Mouse (Mus musculus) gastrocnemius, postnatal 36 days (tissue): Measurements from ENCODE around the gene Gsap. TPM values are rescaled to one million over a fixed set of nuclear protein-coding genes. Genes with fewer than 3 reads are reported as not detected.
"Not testable (repeated sequence)": the region's sequence is repeated elsewhere in the genome, so short reads cannot be mapped to it uniquely, and the experiment has no call there.

ENCODE experiments used
- DNase-seq, 2 experiments: peaks; one replicate each; pipeline ENCODE4 v3.0.0; 2022
- intact Hi-C: fragments of 180-260 bp; cut with DNase I; formaldehyde crosslinking; loops from one replicate; pipeline ENCODE4 v1.15.1; 2025
- total RNA-seq, 2 experiments: library from RNA; stranded (reverse); gene quantifications; 2 replicates each; pipeline ENCODE4 v1.2.3; 2021

Gene Gsap
- total RNA-seq, 2 experiments from 2014 or later, result 1.3 to 1.4 TPM

DNA sequence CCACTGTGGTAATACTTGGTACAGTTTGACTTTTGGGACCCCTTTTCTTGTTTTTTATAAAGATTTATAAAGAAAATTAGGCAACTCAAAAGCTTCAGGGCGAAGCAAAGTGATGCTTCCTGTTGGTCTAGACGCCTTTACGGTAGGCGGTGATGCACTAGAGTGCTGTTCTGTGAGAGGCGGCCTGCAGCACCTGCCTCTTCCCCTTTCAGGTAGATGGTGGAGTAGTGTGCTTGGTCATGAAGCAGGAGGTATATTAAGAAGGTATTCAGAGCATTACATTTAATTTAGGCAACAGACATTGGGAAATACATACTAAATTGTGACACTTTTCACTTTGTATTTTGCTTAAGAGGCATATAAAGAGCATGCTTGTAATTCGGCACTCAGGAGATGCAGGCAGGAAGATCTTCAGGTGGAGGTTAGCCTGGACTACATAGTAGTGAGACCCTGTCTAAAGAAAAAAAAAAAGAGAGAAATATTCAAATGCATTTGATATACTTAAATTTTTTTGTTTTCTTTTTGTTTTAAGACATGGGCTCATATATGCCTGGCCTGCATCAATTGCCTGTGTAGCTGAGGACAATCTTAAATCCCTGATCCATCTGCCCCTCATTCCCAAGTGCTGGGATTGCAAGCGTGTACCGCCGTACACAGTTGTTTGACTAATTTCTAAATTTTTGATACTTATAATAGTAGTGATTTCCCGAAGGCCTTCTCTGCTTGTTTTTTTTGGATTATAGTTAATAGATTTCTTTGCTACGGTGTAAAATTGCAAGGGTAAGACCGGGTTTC, 68.9 kb downstream of the Gsap start:
- DNase-seq, result no peak
- intact Hi-C loops, result no loop called here

DNA sequence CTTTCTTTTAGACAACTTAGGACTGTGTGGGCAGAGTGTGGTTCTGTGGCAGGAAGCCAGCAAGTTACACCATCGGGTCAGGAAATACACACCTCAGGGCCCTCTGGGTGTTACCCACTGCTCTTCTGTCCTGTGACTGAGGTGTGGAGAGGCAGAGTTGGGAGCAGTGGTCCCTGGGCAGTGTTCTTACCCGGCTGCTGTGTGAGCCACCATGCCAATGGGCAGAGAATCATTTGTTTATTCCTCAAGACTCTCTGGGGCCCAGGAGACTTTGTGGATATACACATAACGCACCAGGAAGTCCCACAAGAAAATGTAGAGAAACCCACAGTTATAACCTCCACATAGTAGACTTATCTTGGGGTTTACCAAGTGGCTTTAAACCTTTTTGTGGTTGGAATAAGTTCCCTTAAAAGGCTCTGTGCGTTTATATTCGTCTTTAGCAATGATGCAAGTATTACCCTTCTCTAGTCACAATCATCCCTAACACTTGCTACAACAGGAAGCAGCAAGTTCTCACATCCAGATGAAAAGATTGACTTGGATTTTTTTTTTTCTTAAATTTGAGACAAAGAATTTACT, 69.6 kb downstream of the Gsap start:
- DNase-seq, result no peak
- intact Hi-C loops, result no loop called here

DNA sequence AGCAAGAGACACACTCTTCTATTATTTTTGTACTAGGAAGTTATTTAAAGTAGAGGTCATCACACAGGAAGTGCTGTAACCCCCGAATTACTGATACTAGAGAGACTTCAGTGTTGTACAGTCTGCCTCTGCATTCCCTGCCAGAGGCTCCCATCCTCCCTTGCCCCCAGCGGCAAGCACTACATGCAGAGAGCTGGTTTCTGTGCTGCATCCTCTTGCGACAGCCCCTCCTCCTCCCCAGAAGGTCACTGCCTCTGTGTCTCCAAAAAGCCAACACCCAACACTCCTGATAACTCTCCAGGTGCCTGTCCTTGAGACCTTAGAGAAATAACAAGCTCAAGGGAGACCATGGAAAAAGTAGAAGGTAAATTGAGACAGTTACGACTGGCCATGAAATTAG, 71.1 kb downstream of the Gsap start:
- intact Hi-C loops, result no loop called here
- no peak for DNase-seq

DNA sequence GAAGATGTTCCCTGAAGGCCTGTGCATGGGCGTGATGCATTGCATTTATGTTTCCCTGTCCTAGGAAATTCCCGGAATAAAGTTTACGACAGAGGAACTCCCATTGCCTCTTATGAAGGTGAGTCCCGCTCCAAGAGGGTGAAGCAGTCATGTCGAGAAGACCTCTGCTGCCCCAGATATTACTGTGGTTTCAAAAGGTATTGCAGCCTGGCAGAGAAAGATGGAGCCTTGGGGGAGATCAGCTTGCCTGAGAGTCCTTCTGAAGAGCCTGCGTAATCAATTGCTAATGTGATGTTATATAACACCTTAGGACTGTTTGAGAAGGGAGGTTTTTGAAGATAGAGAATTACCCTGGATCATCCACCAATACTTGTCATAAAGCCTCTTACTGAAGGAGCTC, 71.8 kb downstream of the Gsap start:
- no peak for DNase-seq
- intact Hi-C loops, result no loop called here

DNA sequence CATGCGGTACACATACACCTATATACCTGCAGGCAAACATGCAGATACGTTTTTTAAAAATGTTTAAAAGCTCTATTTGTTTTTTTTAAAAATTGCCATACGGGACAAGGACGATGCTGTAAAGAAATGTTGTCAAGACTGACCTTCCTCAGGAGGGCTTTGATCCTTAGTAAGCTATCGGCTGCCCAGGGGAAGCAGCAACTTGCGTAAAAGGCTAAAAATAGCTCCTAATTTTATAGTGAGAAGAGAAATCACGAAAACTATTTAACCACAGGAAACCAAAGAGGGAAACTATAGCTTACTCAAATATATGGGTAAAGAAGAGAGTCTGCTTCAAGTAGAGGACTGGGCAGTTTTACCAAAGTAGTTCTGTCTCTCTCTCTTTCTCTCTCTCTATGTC, 74.7 kb downstream of the Gsap start:
- intact Hi-C loops, result loop anchor here (5.0 kb wide), 1 partner anchor 382 kb away; no protein-coding TSS in a partner anchor
- no peak for DNase-seq

DNA sequence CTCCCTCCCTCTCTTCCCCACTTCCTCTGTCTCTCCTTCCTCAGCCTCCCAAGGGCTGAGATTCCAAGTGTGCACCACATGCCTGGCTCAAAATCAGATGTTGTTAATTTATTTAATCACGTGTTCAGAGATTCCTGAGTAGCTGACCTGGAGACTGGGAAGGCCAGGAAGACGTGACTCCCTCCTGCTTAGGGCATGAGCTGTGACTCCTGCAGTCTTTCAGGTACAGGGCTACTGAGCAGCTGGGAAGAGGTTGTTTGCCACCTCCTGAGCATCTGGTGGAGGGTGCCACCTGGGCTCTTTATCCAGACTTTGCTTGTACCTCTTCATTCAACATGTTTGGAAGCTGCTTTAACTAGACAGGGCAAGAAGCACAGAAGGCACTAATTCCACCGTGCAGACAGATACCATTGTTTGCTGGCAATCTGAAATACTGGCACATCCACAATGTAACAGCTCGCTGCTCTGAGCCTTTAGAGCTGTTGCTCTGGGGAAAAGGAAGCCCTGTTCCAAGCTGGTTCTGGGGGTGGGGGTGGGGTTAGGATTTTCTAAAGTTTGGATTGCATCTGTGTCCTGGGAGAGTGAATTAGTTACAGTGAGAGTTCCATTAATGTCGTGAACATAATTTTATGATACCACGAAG, 75.3 kb downstream of the Gsap start:
- intact Hi-C loops, result loop anchor here (5.0 kb wide), 1 partner anchor 381 kb away; no protein-coding TSS in a partner anchor
- no peak for DNase-seq

DNA sequence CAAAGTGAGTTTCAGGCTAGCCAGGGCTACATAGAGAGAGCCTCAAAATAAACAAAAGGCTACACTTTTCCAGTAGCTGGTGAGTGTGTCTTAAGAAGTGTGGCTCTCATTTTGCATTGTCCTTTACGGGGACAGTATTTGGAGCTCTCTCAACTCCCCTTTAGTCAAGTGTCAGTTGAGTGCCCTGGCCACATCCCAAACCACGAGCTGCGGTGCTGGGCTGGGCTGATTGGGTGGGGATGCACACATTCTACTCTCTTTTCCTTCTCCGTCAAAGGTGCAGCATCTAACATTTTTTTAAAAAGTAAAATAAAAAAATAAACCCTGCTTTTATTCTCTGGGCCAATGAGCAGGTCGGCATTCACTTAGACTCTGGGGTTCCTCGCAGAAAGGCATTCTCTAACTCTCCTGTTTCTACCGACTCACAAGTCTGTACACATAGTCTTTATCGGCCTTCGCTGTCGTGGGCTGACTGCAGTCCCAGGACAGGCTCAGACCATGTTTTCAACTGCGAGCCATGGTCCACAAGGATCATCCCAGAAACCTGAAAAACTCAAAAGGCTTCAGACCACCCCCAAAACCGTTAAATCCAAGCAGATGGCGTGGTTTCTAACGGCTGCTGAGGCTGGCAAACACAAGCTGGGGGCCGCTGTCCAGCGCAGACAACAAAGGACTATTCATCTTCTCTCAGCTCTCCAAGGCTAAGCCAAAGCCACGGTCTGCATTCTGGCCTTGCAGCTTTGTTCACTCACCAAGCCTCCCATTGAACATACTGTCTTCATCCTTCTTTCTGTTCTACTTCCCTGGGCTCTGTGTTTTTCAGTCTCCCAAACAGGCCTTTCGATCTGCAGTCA, 77.4 kb downstream of the Gsap start:
- no peak for DNase-seq
- intact Hi-C loops, result loop anchor here (2.0 to 5.0 kb wide), 3 partner anchors 157 to 379 kb away; no protein-coding TSS in a partner anchor

DNA sequence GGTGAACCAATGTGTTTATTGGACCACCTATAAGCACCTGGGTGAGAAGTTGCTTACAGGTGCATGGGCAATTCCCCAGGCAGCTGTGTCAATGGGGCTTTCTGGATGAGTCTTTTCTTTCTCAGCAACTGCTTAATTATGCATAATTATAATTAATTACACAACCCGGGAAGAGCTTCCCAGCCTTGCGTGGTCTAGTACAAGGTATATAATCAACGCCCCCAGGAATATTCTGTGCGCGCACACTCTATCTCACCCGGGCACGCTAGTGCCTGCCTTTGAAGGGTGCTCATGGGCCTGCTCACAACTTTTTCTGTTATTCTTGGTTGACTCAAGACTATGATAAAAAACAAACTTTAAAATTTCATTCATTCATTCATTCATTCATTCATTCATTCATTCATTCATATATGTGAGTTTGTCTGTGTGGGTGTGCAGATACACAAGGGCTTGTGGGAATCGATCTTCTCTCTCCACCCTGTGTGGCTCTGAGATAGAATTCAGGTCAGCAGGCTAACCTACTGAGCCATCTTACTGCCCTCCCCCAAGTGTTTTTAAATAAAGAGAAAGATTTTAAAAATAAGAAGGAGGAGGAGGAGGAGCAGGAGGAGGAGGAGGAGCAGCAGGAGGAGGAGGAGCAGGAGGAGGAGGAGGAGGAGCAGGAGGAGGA, 78.4 kb downstream of the Gsap start:
- no peak for DNase-seq
- intact Hi-C loops, result loop anchor here (2.0 to 5.0 kb wide), 4 partner anchors 63 to 378 kb away; no protein-coding TSS in a partner anchor

DNA sequence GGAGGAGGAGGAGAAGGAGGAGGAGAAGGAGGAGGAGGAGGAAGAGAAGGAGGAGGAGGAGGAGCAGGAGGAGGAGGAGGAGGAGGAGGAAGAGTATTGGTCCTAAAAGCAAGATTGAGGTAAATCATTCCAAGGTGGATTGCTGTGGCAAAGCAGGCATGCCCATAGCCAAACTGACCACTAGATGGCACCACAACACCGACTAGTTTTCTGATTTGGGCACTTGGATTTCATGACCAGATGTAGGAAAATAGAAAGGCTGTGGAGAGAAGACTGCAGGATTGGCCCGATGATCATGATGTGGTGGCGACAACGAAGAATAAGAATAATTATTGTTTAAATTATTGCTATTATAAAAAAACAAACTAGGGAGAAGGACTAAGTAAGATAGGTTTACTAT, 79.0 kb downstream of the Gsap start:
- DNase-seq, result peak; percentile 55 to 73
- intact Hi-C loops, result loop anchor here (2.0 to 5.0 kb wide), 3 partner anchors 62 to 322 kb away; no protein-coding TSS in a partner anchor

DNA sequence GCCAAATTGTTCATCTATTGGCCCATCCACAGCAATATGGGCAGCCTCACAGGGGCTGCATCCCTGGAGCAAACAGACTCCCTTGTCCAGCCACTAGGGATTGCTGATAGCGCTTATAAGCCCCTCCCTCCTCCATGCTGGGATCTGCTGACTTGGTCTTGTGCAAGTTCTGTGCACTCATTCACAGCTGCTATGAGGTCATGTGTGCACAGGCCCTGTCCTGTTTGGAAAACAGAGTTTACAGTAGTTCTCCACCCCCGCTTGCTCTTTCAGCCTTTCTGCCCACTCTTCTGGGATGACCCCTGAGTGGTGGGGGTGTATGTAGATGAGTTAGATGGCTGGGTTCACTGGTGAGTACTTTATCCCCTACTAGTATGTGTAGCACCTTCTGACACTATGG, 81.0 kb downstream of the Gsap start:
- no peak for DNase-seq
- intact Hi-C loops, result loop anchor here (5.0 kb wide), 1 partner anchor 60 kb away; no protein-coding TSS in a partner anchor

DNA sequence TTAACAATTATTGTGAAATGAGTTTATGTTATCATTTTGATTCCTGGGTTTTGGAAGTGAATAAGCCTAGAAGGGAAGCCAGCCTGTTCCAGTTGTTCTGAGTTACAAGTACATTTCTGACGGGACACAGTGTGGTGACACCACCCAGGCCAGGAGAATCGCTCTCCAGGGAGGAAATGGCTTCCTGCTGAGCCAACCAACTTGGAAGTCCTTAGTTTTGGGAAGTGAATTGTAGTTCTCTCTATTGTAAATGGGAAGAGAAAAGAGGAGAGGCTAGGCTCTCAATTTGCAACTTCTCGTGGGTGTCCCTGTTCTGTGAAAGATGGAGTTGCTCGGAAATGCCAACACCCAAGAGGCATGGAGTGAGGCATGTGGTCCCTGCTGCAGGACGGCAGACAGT, 83.4 kb downstream of the Gsap start:
- intact Hi-C loops, result loop anchor here (5.0 kb wide), 1 partner anchor 58 kb away; no protein-coding TSS in a partner anchor
- DNase-seq, result peak in 1 of 2 experiments; percentile 27

DNA sequence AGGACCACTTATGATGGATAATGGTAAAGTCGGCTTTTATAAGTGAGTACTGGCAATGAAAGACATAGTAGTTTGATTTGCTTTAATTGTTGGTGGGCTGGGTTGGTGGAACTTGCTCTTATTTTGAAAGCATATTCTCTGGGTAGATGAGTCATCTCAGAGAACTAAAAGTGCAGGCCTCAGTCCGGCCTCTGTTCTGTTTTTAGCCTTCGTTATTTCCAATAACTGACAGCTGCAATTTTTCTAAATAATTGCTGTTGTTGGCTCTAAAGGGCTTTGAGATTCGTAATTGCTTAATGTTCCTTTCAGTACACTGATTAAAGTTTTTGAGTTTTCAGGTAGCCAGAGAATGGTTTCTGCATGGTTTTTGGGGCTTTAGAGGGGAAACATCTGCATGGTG, 84.7 kb downstream of the Gsap start:
- intact Hi-C loops, result no loop called here
- no peak for DNase-seq

DNA sequence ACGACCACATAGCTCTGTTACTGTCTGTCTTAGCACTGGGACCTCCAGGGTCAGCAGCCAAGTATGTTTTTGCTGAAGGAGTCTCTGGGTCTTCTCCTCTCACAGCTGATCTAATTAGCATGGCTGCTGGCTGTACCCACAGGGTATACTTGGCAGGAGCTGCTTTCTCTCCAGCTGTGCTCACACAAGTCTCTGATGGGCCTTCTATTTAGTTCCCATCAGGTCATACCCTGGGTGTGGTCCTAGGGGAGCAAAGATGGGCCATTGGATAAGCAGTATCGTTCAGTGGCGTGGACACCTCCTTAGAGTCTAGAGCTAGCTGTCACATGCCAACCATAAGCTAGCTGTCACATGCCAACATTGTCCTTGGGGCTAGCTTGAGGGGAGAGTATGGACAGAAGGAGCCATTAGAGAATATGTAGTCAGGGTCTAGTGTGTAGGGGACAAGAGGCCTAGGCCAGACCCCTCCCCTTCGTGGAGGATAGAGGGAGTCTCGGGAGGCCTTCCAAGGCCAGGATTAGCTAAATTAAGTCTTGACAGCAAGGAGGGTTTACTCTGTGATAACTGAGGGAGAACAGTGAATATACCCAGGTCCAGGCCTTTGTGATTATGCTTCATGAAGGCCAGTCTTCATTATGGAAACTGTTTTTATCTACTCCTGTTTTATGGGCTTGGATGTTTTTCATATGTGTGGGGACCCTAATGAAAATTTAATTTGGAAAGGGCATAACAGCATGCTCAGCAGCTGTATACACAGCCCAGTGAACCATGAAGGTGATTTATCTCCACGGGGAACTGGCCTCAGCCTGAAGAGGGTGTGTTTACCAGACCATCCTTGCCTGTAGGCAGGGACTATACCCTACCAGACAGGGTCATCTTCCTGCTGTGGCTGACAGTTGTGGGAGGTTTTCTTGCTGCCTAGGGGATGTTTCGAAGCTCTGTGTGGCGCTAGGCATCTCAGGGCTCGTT, 85.6 kb downstream of the Gsap start:
- DNase-seq, result no peak
- intact Hi-C loops, result no loop called here

DNA sequence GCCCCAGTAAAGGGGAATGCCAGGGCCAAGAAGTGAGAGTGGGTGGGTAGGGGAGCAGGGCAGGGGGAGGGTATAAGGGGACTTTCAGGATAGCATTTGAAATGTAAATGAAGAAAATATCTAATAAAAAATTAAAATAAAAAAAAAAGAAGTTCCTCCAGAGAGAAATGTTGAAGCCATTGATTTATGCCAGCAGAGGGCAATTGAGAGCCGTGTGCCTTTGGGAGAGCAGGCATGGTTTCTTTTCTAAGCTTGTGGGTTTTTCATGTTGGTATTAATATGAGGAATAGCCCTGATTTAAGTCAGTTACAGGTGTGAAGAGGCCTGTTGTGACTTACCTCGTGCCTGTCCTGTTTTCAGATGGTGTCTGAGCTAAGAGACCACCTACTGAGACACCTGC, 91.6 kb downstream of the Gsap start:
- intact Hi-C loops, result not testable (repeated sequence)

DNA sequence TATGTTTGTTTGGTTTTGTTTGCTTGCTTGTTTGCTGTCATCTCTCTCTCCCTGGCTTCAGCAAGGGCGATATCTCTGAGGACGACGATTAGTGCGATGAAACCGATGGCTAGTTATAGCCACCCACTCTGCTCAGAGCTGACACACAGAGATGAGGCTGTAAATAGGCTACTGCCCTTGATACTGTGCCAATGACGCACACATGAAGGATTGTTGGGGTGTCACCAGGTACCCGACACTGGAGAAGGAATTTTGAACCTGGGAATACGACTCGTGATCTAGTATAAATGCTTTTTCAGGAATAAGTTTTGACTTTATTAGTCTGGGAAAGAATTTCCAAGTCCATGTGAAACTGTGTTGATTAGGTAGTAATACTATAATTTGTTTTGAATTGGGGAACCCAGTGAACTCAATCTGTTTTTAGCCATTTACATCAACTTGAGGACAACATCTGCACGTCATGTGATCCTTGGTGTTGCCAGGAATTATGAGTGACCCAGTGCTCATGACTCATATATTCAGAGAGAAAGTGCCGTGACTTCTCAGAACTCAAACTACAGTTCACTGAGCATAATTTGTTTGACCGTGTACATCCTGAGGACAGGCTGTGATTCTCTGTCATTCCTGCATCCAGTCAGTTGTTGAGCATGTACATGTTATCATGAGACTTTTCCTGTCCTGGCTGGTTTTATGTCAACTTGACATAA, 97.5 kb downstream of the Gsap start:
- DNase-seq, result no peak
- intact Hi-C loops, result no loop called here

More for the DNA sequence above, 91.6 kb downstream of the Gsap start:
- not testable (repeated sequence) for DNase-seq

DNA sequence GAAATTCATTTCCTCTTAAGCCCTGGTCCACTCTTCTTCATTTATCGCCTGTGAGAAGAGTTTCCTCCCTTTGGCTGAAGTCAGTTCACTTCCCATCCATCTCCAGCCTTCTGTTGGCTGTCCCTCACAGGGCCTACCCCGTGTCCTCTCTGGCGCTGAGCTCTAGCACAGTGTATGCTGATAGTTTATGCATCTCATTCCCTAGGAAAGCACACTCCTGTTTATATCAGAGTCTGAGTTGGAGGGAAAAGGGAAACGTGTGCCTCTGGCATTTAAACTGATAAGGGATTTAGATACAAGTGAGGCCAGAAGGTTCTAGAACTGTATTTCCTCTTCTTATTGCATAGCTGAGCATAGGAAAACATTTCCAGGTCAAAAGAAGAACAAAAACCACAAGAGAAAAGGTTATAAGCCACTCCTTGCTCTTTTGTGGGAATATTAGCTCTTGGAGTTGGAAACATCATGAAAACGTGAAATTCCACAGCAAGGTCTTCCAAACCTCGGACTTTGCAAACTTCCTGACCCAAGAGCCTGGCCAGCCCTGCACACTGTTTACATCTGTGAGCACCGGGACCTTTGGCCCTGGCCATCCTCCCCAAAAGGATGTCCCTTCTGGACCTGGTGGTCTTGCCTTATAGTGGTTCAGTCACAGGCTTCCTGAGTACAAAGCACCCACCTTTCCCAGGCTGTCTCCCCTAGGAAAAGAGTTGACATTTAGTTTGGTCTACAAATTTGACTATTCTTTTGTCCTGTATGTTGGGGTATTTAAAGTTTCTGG, 102.8 kb downstream of the Gsap start:
- intact Hi-C loops, result no loop called here
- no peak for DNase-seq

DNA sequence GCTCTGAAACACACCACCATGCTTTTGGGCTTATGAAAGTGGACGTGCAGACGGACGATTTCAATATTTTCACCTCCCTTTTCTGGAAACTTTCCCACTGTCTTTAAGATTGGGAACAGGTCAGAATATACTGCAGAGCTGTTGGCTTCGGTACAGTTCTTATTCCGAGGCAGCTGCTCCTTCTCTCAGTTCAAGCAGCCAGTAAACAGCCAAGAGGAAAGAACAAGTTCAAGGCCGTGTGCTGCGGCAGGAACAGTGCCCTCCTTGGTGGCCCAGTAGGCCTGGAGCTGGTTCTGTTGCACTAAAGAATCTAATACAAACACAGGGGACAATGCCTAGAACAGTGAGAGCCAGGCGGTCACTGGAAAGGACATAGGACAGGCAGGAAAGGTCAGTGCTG, 104.5 kb downstream of the Gsap start:
- no peak for DNase-seq
- intact Hi-C loops, result no loop called here
